Mouse (Mus musculus) frontal cortex, adult (tissue): ENCODE results near the gene Abcc8.
A peak's percentile ranks its signal among the peaks of the same experiment; 100 is the strongest.
"Not testable (repeated sequence)": the region's sequence is repeated elsewhere in the genome, so short reads cannot be mapped to it uniquely, and the experiment has no call there.

ENCODE experiments used
- ATAC-seq: cut with Nextera tagmentation; 2 replicates; pipeline ENCODE4 v1.9.2; 2017; ENCODE audit warnings: mild to moderate bottlenecking, moderate library complexity, mixed read lengths; ENCODE audit not compliant: low TSS enrichment

Gene Abcc8

DNA sequence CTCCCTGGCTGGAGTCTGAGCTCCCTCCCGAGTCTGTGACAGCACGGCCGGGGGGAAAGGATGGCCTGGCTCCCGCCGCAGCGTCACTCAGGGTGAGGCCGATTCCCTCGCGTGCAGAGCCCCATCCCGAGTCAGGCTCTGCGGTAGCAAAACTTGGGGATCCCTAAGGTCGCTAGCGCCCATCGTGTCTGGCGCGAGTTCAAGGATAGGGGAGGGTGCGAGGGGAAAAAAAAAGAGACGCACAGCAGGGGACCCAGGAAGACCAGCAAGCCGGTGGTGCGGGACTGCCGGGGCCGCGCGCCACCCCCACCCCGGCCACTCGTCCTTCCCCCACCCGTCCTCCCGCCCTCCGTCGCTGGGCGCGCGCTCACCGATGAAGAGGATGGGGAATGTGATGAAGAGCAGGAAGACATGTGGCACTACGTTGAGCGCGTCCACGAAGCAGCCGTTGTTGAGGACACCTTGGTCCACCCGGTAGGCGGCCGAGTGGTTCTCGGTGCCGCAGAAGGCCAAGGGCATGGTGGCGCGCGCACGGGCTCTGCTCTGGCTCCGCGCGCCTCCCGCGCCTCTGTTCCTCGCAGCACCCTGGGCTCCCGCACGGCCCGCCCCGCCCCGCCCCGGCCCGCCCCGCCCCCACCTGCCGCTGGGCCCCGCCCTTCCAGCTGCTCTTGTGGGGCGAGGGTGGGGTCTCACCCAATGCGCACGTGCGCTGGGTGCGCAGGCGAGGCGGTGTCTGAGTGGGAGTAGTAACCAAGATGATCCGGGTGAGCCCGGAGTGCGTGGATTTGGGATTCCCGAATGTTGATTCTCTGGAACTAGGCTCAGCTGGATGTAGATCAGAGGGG lies at the start of gene Abcc8:
Abcc8 (minus strand) TSS at position 603 of the 845 bp plus-strand sequence.
- ATAC-seq: peak; percentile 34; the same call in 1 of the 2 replicates

DNA sequence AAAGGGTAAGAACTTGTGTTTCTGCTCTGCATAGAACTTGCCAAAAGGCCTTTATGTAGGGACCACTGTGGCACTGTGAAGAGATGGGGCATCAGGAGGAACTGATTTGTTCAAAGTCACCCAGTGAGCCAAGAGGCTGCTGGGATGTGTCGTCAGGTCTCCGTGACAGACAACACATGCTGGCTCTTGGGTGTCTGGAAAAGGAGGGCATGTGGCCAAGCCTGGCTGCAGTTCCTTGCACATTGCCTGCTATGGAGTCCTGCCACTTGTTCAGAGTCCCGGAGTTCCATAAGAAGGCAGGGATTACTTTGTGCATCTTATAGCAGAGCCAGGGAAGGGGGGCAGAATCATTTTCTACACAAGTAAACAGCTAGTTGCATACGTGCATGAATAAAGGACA lies 47.1 kb upstream of the Abcc8 start:
- no peak for ATAC-seq

DNA sequence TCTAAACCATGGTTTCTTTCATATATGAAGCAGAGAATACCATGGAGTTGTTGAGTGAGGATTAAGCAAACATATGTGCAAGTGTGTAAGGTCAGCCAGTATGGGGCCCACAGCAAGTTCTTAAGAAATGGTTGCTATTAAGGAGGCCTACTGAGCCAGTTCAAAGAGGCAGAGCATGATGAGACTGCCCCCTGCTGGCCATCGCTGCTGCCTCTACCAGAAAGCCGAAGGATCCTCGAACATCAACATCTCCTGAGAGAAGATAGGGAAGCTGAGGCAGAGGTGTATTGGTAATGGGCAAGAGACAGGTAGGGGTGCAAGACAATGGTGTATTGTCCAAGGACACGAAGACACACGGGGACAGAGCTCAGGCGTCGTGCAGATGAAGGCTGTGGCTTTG lies 46.4 kb upstream of the Abcc8 start:
- ATAC-seq: peak; percentile 67

DNA sequence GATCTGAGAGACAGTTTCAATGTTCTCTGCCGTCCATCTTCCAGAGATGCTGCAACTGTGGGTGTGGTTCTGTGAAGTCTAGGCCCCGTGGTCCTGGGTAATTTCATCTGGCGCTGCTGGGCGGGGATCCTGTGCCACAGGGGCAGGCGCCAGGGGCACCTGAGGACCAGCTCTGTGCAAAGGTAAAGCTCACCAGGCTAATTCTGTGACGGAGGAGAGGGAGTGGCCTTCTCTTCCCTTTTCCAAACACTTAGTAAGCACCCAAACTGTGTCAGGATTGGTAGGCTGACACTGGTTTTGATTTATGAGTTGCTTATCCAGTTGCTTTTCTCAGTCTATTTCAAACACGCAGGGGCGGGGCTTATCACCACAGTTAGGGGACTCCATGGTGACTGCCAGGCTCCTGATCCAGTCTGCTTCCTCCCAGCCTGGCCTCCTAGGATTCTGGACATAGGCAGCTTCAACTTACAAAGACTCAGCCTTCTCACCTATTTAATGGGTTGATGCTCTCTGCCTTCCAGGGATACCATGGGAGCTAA lies 40.8 kb upstream of the Abcc8 start:
- no peak for ATAC-seq

DNA sequence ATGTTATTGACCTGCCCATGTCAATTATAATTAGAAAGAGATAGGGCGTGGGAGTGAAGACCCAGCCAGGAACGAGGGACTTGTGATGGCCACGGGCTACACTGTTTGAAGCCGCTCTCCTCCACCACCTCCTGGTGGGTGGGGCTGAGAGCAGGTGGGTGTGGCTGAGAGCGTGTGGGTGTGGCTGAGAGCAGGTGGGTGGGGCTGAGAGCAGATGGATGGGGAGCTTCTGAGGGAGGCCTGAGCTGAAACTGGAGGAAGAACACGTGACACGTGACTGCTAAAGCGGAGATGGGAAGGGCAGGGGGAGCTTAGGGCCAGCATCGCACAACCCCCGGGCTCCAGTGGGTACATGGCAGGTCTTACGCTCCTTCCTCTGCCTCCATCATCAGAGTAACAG lies 38.6 kb upstream of the Abcc8 start:
- no peak for ATAC-seq

DNA sequence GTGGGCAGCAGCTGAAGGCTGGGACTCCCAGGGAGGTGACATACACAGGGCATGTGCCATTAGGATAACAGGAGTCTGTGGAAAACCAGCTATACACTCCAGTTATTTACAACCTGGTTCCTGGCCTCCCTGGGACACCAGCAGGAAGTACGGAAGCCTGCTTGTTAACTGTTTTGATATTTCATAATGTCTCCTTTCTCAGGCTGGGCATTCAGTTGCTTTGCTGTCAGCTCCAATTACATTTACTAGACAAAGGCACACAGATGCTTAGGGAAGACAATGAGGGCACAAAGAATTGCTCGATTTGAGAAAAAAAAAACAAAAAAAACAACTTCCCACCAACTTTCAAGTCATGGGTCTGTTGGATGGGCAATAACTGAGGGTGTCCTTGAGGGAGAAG lies 36.6 kb upstream of the Abcc8 start:
- no peak for ATAC-seq

DNA sequence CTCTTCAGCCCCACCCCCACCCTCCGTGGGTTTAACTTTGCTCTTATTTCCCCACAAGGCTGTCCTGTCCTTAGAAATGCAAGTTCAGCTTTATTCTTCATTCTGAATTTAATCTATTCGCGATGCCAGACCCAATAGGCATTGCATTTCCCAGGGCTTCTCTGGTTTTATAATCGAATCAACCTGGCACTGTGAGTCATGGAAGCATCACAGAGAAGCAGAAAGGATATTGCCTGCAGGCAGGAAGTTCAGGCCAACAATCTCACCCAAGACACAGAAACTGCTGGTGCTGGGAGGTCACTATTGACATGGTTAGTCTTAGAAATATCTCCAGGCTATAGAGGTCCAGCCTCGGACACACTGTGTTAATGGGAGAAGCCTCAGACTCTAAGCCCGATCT lies 30.4 kb upstream of the Abcc8 start:
- no peak for ATAC-seq

DNA sequence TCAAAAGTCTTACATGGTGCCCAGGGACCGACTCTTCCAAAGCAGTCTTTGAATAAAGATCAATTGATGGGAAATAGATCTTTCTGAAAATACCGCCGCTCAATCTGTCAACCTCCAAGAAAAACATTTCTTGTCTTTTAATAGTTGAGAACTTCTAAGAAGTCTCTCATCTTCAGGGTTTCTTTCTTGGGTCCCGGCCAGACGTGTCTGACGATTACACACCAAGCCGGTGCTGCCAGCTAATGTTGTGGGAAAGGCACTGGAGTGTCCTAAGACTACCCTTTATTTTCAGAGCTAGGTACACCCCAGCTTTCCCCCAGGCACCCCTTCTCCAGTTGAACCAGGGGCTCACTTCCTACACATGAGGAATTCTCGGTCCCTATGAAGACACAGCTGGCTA lies 28.3 kb upstream of the Abcc8 start:
- no peak for ATAC-seq

DNA sequence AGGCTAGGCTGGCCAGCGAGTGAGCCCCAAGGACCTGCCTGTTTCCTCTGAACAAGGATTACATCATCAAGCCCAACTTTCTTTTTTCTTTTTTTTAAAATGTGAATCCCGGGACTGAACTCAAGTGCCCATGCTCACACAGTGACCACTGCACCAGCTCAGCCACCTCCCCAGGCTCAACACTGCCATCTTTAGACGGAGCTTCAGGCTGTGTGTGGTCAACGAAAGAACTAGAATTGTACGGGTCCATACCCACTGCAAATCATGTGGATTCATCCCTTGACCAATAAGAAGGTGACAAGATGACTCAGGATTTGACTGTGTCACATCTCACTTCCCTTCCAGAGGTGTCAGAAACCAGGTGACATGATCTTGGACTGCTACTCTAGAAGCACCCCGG lies 24.9 kb upstream of the Abcc8 start:
- no peak for ATAC-seq

DNA sequence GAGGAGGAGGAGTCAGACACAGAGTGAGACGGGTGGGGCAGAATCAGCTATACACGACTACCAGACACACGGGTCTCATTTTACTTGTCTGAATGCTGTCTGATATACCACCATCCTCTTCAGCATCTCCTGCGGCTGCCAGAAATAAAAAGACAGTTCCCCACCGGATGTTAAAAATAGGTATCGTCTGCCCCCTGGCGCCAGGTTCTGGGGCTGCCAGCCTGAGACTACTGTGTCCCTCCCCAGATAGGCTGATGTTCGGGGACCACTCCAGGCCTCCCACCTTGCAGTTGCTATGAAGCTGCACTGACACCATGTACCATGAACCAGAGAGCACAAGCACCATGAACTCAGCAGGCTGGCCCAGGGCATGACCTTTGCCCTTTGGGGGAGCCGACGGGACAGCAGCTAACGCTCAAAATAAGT lies 24.2 kb upstream of the Abcc8 start:
- ATAC-seq: peak; percentile 47; the same call in 1 of the 2 replicates

DNA sequence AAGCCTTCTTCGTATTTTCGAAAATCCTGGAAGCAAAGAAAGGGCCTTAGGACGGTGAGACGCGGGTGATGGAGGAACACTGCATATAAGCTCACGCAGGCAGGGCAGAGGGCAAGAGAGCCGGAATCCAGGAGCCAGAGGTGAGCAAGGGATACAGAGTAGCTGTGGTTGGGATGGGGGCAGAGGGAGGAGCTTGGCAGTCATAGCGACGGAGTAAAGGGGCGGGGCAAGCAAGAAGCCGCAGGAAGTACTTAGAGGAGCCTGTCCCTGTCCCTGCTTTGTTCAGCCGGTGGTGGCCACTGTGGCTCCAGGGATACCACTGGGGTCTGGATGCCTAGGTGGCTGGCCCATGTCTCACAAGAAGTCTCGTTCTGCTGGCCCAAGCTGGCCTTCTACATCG lies 21.8 kb upstream of the Abcc8 start:
- no peak for ATAC-seq

DNA sequence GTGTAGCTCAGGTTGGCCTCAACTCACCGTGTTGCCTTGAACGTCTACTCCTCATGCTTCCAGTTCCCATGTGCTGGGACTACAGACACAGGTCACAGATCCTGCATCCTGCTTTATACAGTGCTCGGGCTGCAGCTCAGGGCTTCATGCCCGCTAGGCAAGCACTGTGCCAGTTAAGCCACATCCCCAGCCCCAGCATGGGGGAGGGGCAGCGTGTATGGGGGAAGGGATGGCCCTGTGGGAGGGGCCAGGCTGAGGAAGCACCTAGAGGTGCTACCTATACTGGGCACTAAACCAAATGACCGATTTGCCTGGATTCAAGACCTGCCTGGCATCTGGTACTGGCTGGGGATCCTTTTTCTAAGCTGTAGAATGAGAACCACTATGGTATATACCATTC lies 20.2 kb upstream of the Abcc8 start:
- no peak for ATAC-seq

DNA sequence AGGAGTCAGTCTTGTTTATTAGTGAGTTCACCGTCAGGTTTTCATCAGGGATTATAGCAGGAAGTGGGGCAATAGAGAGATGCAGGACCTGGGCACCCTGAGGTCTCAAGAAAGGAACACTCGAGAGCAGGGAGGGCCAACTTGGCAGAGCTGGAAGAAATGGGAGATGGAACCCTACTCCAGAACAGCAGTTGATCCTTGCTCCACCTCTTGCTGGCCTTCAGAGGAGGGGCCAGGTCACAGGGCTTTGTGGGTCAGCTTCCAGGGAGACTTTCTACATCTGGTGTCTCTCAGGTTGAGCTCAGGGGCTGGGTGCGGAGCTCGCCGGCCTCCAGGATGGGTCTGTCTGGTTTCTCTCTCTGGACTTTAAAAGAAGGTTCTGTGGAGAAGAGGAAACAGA lies 15.5 kb upstream of the Abcc8 start:
- ATAC-seq: no peak

DNA sequence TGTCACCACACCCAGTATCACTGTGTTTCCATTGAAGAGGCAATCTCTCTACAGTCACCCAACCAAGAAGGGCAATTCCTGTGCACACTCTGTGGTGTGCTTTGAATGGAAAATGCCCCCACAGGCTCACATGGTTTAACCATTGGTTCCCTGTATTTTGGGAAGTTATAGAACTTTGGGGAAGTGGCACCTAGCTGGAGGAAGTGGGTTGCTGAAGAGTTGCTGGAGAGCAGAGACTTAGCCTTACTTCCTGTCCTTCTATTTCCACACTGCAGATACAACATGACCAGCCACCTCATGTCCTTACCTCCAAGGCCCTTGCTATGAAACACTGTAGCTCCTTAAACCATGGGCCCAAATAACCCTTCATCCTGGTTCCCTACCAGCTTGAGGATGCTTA lies 4.4 kb upstream of the Abcc8 start:
- ATAC-seq: no peak

DNA sequence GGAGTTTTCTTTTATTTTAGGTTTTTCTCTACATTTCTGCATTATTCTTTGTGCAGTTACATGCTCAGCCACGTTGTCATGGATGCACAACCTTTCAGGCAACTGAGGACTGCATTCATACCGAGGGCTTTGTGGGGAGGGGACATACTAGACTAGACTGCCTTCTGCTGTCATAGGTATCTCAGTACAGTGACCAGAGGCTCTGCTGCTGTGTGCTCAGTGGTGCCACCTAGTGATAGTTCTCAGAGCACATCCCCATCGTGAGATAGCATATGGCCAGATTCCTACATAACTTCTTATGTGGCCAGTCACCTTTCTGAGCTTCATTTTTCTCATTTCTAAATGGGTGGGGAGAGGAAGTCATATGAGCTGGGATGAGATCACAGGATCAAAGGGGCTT lies 1.8 kb upstream of the Abcc8 start:
- ATAC-seq: peak; percentile 76; the same call in 1 of the 2 replicates

DNA sequence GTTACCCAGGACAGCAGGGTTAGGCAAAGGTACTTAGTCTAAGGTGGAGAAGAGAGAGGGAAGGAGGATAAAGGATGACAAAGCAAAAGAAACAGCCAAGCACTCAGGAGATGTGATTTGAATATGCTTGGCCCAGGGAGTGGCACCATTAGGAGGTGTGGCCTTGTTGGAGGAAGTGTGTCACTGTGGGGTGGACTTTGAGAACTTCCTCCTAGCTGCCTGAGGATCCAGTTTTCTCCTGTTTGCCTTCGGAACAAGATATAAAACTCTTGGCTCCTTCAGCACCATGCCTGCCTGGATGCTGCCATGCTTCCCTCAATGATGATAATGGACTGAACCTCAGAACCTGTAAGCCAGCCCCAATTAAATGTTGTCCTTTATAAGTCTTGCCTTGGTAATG lies 10.9 kb downstream of the Abcc8 start:
- ATAC-seq: not testable (repeated sequence)

DNA sequence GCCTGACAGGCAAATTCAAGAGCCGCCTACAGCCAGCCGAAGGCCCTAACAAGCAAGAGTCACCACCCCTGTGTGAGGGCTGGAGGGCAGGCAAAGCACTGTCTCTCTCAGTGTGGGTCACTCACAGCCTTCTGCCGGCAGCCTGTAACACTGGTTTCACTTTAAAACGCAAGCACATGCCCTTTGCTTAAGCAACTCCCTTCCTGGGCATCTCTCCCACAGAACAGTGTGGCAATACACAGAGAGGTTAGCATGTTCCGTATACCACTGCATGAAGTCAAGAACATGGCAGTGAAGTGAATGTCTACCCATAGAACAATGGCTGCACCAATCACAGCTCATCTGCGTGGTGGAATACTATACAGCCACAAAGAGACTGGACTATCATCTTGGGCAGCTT lies 11.4 kb downstream of the Abcc8 start:
- no peak for ATAC-seq

DNA sequence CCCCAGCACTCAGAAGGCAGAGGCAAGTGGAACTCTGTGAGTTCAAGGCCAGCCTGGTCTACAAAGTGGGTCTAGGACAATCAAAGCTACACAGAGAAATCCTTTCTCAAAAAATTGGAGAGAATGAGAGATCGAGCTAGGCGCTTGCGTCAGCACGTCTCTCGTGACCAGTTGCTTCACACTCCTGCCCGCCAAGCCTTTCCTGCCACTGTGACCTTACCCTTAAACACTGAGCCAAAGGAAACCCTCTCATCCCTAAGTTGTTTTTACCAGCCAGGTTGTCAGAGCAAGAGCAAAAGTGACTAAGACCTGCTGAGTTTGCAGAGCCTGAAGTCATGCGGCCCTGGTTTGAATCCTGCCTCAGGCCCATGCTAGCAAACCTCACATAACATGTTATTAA lies 11.9 kb downstream of the Abcc8 start:
- ATAC-seq: no peak

DNA sequence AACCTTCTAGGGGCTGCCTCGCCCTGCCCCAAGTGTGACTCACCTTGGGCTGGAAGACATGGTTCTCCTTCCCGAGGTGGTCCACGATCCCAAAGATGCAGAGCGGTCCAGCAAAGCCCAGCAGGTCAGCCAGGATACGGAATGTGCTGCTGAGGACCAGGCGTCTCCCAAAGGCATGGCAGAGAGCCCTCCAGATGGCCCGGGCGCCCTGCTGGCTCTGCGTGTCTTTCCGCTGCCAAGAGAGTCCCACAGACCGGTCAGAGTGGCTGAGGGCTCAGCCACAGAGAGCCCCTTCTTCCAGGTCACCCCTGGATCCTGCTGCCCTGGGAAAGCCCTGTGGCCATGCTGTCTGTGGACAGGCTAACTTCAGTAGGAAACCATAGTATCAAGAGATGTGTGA lies 14.0 kb downstream of the Abcc8 start:
- no peak for ATAC-seq

DNA sequence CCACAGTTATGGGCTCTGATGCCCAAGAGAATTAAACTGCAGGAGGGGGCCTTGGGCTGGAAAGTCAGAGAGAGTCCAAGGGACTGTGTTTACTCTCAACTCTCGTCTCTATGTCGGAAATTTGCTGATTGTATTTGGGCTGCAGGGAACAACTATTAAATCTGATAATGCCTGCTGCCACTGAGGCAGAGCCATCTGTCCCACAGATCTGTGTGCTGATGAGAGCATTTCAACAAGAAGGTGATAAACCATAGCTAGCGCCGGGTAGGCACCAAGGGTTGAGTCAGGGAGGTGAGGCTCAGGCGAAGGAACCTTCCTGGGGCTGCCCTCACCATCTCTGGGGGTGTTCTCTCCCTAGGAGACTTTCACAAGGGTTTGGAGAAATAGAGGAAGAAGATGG lies 17.1 kb downstream of the Abcc8 start:
- ATAC-seq: no peak

DNA sequence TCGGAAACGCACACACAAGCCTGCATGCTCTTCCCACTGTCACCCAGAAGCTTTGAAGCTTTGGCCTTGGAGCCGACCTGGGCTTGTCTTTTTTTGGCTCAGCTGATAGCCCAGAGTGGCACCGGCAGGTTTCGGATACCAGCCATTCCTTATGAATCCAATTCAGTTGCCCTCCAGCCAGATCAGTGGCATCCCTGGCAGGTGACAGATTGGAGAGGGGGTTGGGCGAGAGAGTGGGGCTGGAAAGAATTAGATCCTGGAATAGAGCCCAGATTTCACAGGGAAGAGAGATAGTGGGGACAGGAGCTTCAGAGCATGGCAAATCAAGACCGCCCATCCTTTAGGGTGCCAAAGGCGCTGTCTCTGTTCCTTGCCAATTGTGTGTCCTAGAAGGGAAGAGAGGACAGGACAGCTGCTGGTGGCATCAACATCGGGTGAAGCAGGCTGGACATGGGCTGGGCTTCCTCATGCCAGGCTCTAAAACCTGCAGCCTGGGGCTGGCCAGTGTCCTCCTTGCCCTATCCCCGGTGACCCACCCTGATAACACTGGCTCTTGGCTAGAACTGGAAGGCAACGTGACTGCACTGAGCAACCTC lies 17.6 kb downstream of the Abcc8 start:
- ATAC-seq: no peak

DNA sequence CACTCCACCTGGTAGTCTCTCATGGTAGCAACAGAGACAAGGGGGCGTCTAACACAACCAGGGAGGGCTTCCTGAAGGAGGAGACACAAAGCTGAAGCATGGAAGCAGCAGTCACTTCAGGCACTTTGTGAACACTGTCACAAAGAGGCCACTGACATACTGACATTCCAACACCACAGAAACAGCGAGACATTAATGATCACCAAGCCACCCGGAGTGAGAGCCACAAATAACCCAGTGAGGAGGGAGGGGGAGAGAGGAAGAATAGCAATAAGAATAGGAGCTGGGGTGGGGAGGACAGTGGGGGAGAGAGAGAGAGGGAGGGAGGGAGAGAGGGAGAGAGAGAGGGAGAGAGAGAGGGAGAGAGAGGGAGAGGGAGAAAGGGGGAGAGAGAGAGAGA lies 18.2 kb downstream of the Abcc8 start:
- no peak for ATAC-seq

DNA sequence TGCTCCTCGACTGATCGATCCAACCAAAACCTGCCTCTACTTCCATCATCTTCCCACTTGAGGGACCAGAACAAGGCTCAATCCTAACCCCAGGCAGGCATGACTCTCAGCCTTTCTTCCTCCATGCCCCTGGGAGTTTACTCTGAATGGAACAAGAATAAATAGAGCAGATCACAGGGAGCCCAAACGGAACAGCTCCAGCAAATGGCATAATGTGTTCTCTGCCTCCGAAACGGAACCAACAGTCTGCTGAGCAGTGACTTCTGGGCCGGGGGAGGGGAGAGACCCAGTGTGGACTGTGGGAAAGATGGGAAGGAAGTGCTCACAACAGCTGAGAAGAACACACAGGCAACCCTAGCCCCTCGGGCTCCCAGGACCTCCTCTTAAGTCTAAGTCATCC lies 22.1 kb downstream of the Abcc8 start:
- no peak for ATAC-seq
